Mouse (Mus musculus): Measurements from ENCODE around the gene Cdc42se2. TPM values are rescaled to one million over a fixed set of nuclear protein-coding genes. Genes with fewer than 3 reads are reported as not detected.

The Cdc42se2 gene
- polyA plus RNA-seq, 1 experiment from 2014 or later, result 245 TPM

- H3K9ac ChIP-seq (ENCODE audit: low read depth, low read length), result no peak overlapping the region
- 93% methylated on average over 6 of the region's 6 CpGs for WGBS
- H3K9me3 ChIP-seq (ENCODE audit: control insufficient read depth, low read length), result no peaks in the 10 kb centered on the region
- no peaks in the 10 kb centered on the region for H3K4me1 ChIP-seq (replicated peaks; ENCODE audit: control insufficient read depth, insufficient read depth, low read length)
- DNase-seq (ENCODE audit: low spot score) (no peak), ATAC-seq (ENCODE audit: low FRiP score) (no peak)
- H3K4me2 ChIP-seq (replicated peaks; ENCODE audit: low read depth, low read length), result no peak overlapping the region
- H3K27ac ChIP-seq (ENCODE audit: low read depth, low read length), result no peak overlapping the region
- H3K4me3 ChIP-seq (ENCODE audit: low read depth, low read length), result no peak overlapping the region
- H3K27me3 ChIP-seq (ENCODE audit: control insufficient read depth, insufficient read depth, low read length), result no peaks in the 10 kb centered on the region
- H3K36me3 ChIP-seq (ENCODE audit: control insufficient read depth, insufficient read depth, low read length), result peaks cover 7% of the 10 kb centered on the region; the same call in 1 of the 2 replicates
Observed at GRCm38 (mm10) chr11:54722057-54722456, 65.4 kb downstream of the Cdc42se2 start.

GRCm38 (mm10) chr11:54718601-54719000 is 68.9 kb downstream of the Cdc42se2 start:
- H3K9me3 ChIP-seq (ENCODE audit: control insufficient read depth, low read length), result no peaks in the 10 kb centered on the region
- no peaks in the 10 kb centered on the region for H3K4me1 ChIP-seq (replicated peaks; ENCODE audit: control insufficient read depth, insufficient read depth, low read length)
- H3K36me3 ChIP-seq (ENCODE audit: control insufficient read depth, insufficient read depth, low read length), result peaks cover 11% of the 10 kb centered on the region; the same call in 1 of the 2 replicates
- no peaks in the 10 kb centered on the region for H3K27me3 ChIP-seq (ENCODE audit: control insufficient read depth, insufficient read depth, low read length)
- DNase-seq (ENCODE audit: low spot score) (no peak), ATAC-seq (ENCODE audit: low FRiP score) (no peak)
- 91% methylated on average over 3 of the region's 3 CpGs for WGBS
- no peak overlapping the region for H3K4me3 ChIP-seq (ENCODE audit: low read depth, low read length)
- no peak overlapping the region for H3K27ac ChIP-seq (ENCODE audit: low read depth, low read length)
- no peak overlapping the region for H3K9ac ChIP-seq (ENCODE audit: low read depth, low read length)
- H3K4me2 ChIP-seq (replicated peaks; ENCODE audit: low read depth, low read length), result no peak overlapping the region

- Histone ChIP-seq H3K27ac (ENCODE audit: low read depth, low read length) (0 out of 2 replicates have a peak overlapping the region, but pooled peaks have one; percentile 30), H3K4me1 (replicated peaks; ENCODE audit: control insufficient read depth, insufficient read depth, low read length) (no peaks in the 10 kb centered on the region), H3K4me2 (replicated peaks; ENCODE audit: low read depth, low read length) (no peak overlapping the region), H3K4me3 (ENCODE audit: low read depth, low read length) (no peak overlapping the region), H3K27me3 (ENCODE audit: control insufficient read depth, insufficient read depth, low read length) (no peaks in the 10 kb centered on the region), H3K9me3 (ENCODE audit: control insufficient read depth, low read length) (no peaks in the 10 kb centered on the region), H3K9ac (ENCODE audit: low read depth, low read length) (no peak overlapping the region), H3K36me3 (ENCODE audit: control insufficient read depth, insufficient read depth, low read length) (peaks cover 11% of the 10 kb centered on the region; the same call in 1 of the 2 replicates)
- ATAC-seq (ENCODE audit: low FRiP score) (no peak), DNase-seq (ENCODE audit: low spot score) (peak; percentile 6)
- 84% methylated on average over 3 of the region's 3 CpGs for WGBS
Observed at GRCm38 (mm10) chr11:54717893-54718292, 69.6 kb downstream of the Cdc42se2 start.

GRCm38 (mm10) chr11:54712849-54713248 is 74.6 kb downstream of the Cdc42se2 start:
- H3K4me1 ChIP-seq (replicated peaks; ENCODE audit: control insufficient read depth, insufficient read depth, low read length), result no peaks in the 10 kb centered on the region
- H3K9ac ChIP-seq (ENCODE audit: low read depth, low read length), result no peak overlapping the region
- ATAC-seq (ENCODE audit: low FRiP score) (no peak), DNase-seq (ENCODE audit: low spot score) (no peak)
- H3K4me2 ChIP-seq (replicated peaks; ENCODE audit: low read depth, low read length), result no peak overlapping the region
- 94% methylated on average over 2 of the region's 2 CpGs for WGBS
- no peaks in the 10 kb centered on the region for H3K27me3 ChIP-seq (ENCODE audit: control insufficient read depth, insufficient read depth, low read length)
- no peak overlapping the region for H3K4me3 ChIP-seq (ENCODE audit: low read depth, low read length)
- H3K27ac ChIP-seq (ENCODE audit: low read depth, low read length), result no peak overlapping the region
- H3K36me3 ChIP-seq (ENCODE audit: control insufficient read depth, insufficient read depth, low read length), result 0 out of 2 replicates have a peak, but pooled peaks cover 4% of the 10 kb centered on the region
- H3K9me3 ChIP-seq (ENCODE audit: control insufficient read depth, low read length), result no peaks in the 10 kb centered on the region

DNA sequence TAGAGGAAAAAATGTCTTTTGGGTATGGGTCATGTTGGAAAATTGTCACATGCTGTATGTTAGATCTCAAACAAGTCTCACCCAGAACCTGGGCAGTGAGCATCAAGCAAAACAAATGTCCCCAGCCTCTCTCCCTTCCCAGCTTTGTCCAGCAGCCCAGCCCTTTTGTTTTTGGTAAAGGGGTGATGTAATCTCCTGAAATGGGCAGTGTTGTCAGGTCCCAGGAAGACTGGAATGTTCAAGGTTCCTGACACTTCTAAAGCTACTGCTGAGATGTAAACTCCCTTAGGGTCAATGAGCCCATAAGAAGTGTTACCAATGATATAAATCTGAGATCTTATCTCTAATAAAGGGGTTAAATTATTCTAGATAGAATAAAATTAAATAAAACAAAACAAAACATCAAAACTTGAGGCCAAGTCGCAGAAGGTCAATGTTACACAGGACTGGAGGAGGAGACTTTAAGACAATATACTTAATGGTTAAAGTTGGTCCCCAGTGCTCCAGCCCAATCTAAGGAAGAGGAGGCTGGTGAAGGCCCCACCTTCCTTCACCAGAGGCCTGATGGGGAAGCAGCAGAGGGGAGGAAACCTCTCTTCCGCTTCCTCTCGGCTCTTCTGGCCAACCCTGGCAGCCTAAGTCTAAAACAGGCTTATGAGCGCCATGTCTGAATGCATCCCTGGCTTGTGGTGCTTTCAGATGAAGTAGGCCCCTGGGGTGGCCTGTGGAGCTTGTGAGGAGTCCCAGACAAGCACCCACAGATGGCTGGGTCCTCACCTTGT is 76.8 kb downstream of the Cdc42se2 start:
- no peak overlapping the region for H3K4me2 ChIP-seq (replicated peaks; ENCODE audit: low read depth, low read length)
- H3K27me3 ChIP-seq (ENCODE audit: control insufficient read depth, insufficient read depth, low read length), result no peaks in the 10 kb centered on the region
- H3K4me3 ChIP-seq (ENCODE audit: low read depth, low read length), result no peak overlapping the region
- no peaks in the 10 kb centered on the region for H3K4me1 ChIP-seq (replicated peaks; ENCODE audit: control insufficient read depth, insufficient read depth, low read length)
- no peaks in the 10 kb centered on the region for H3K9me3 ChIP-seq (ENCODE audit: control insufficient read depth, low read length)
- H3K27ac ChIP-seq (ENCODE audit: low read depth, low read length), result no peak overlapping the region
- no peak for DNase-seq (ENCODE audit: low spot score)
- H3K36me3 ChIP-seq (ENCODE audit: control insufficient read depth, insufficient read depth, low read length), result no peaks in the 10 kb centered on the region
- ATAC-seq (ENCODE audit: low FRiP score), result no peak
- WGBS, result 87% methylated on average over 4 of the region's 4 CpGs
- H3K9ac ChIP-seq (ENCODE audit: low read depth, low read length), result no peak overlapping the region

GRCm38 (mm10) chr11:54709645-54710044 is 77.8 kb downstream of the Cdc42se2 start:
- H3K27ac ChIP-seq (ENCODE audit: low read depth, low read length), result no peak overlapping the region
- H3K9ac ChIP-seq (ENCODE audit: low read depth, low read length), result no peak overlapping the region
- no peak for DNase-seq (ENCODE audit: low spot score)
- no peaks in the 10 kb centered on the region for H3K4me1 ChIP-seq (replicated peaks; ENCODE audit: control insufficient read depth, insufficient read depth, low read length)
- no peak overlapping the region for H3K4me3 ChIP-seq (ENCODE audit: low read depth, low read length)
- no peaks in the 10 kb centered on the region for H3K9me3 ChIP-seq (ENCODE audit: control insufficient read depth, low read length)
- H3K4me2 ChIP-seq (replicated peaks; ENCODE audit: low read depth, low read length), result no peak overlapping the region
- no peaks in the 10 kb centered on the region for H3K27me3 ChIP-seq (ENCODE audit: control insufficient read depth, insufficient read depth, low read length)
- H3K36me3 ChIP-seq (ENCODE audit: control insufficient read depth, insufficient read depth, low read length), result no peaks in the 10 kb centered on the region
- no peak for ATAC-seq (ENCODE audit: low FRiP score)
- WGBS, result 78% methylated on average over 2 of the region's 2 CpGs

DNA sequence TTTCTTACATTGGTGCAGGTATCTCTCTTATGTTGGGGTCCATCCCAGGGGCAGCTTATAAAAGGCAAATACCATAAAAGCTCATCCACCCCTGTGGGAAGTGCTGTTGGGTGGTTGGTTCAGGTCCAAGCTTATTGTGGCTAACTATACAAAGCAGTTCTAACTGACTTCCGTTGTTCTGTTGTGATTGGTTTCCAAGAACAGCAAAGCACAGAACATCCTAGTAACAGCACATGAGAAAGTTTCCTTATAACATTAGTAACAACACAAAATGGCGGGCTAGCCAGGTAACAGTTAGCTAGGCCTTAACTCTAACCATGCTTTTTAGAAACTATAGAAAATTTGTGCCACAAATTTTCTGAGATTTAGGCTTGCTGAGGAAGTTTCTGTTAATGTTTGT is 79.3 kb downstream of the Cdc42se2 start:
- Histone ChIP-seq H3K9me3 (ENCODE audit: control insufficient read depth, low read length) (no peaks in the 10 kb centered on the region), H3K4me2 (replicated peaks; ENCODE audit: low read depth, low read length) (no peak overlapping the region), H3K27ac (ENCODE audit: low read depth, low read length) (no peak overlapping the region), H3K9ac (ENCODE audit: low read depth, low read length) (no peak overlapping the region), H3K4me3 (ENCODE audit: low read depth, low read length) (no peak overlapping the region), H3K27me3 (ENCODE audit: control insufficient read depth, insufficient read depth, low read length) (no peaks in the 10 kb centered on the region), H3K36me3 (ENCODE audit: control insufficient read depth, insufficient read depth, low read length) (no peaks in the 10 kb centered on the region), H3K4me1 (replicated peaks; ENCODE audit: control insufficient read depth, insufficient read depth, low read length) (no peaks in the 10 kb centered on the region)
- DNase-seq (ENCODE audit: low spot score) (no peak), ATAC-seq (ENCODE audit: low FRiP score) (no peak)
- 90% methylated on average over 2 of the region's 2 CpGs for WGBS

DNA sequence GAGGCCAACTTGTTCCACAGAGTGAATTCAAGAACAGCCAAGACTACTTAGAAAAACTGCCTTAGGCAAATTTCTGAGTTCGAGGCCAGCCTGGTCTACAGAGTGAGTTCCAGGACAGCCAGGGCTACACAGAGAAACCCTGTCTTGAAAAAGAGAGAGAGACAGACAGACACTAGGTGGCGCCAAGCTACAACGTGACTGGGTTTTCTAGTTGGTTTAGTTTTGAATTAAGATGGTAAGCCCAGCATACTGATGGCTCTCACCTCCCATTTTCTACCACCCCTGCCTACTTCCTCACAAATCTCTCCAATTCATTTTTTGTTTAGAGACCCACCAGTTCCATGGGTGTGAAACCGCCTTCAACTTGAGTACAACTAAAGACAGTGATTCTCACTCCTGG is 84.2 kb downstream of the Cdc42se2 start:
- DNase-seq (ENCODE audit: low spot score) (peak; percentile 79), ATAC-seq (ENCODE audit: low FRiP score) (no peak)
- H3K4me2 ChIP-seq (replicated peaks; ENCODE audit: low read depth, low read length), result no peak overlapping the region
- H3K9ac ChIP-seq (ENCODE audit: low read depth, low read length), result no peak overlapping the region
- no peak overlapping the region for H3K4me3 ChIP-seq (ENCODE audit: low read depth, low read length)
- H3K4me1 ChIP-seq (replicated peaks; ENCODE audit: control insufficient read depth, insufficient read depth, low read length), result no peaks in the 10 kb centered on the region
- no peaks in the 10 kb centered on the region for H3K36me3 ChIP-seq (ENCODE audit: control insufficient read depth, insufficient read depth, low read length)
- WGBS, result 32% methylated on average over 4 of the region's 4 CpGs
- no peak overlapping the region for H3K27ac ChIP-seq (ENCODE audit: low read depth, low read length)
- H3K27me3 ChIP-seq (ENCODE audit: control insufficient read depth, insufficient read depth, low read length), result no peaks in the 10 kb centered on the region
- H3K9me3 ChIP-seq (ENCODE audit: control insufficient read depth, low read length), result no peaks in the 10 kb centered on the region

DNA sequence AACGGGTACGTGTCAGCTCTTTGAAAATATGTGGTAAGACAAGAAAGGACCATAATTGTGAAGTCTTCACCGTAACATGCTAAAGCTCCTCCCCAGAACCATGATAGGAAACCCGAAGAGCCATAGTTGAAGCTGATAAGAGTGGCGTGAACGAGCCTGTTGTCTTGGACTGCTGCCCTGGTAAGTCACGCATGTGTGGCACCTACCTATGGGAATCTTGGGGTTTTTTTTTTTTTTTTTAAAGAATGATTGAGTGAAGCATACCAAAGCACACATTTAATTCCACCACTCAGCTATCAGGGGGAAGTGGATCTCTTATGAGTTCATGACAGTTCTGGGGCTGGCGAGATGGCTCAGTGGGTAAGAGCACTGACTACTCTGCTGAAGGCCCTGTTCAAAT is 85.6 kb downstream of the Cdc42se2 start:
- Histone ChIP-seq H3K9ac (ENCODE audit: low read depth, low read length) (no peak overlapping the region), H3K4me2 (replicated peaks; ENCODE audit: low read depth, low read length) (no peak overlapping the region), H3K27me3 (ENCODE audit: control insufficient read depth, insufficient read depth, low read length) (no peaks in the 10 kb centered on the region), H3K36me3 (ENCODE audit: control insufficient read depth, insufficient read depth, low read length) (no peaks in the 10 kb centered on the region), H3K27ac (ENCODE audit: low read depth, low read length) (no peak overlapping the region), H3K9me3 (ENCODE audit: control insufficient read depth, low read length) (no peaks in the 10 kb centered on the region), H3K4me3 (ENCODE audit: low read depth, low read length) (no peak overlapping the region), H3K4me1 (replicated peaks; ENCODE audit: control insufficient read depth, insufficient read depth, low read length) (no peaks in the 10 kb centered on the region)
- DNase-seq (ENCODE audit: low spot score) (no peak), ATAC-seq (ENCODE audit: low FRiP score) (no peak)
- 94% methylated on average over 8 of the region's 8 CpGs for WGBS

Measured in hindbrain, embryonic 11.5 days (tissue).